Mouse (Mus musculus): Measurements from ENCODE around the gene Sypl. TPM values are rescaled to one million over a fixed set of nuclear protein-coding genes. Genes with fewer than 3 reads are reported as not detected.

Sypl gene
- polyA plus RNA-seq, 1 experiment from 2014 or later = 47.1 TPM

GRCm38 (mm10) chr12:32946376-32946775 lies 7.3 kb upstream of the Sypl start:
- Histone ChIP-seq H3K27ac (no peak overlapping the region), H3K9me3 (no peaks in the 10 kb centered on the region), H3K4me2 (no peak overlapping the region), H3K9ac (no peak overlapping the region), H3K4me3 (replicated peaks) (no peak overlapping the region), H3K4me1 (peaks cover 5% of the 10 kb centered on the region; the same call in 1 of the 2 replicates), H3K36me3 (replicated peaks) (no peaks in the 10 kb centered on the region), H3K27me3 (no peaks in the 10 kb centered on the region)
- ATAC-seq (ENCODE audit: low FRiP score) = no peak
- 75% methylated on average over 4 of the region's 4 CpGs for WGBS

GRCm38 (mm10) chr12:32952416-32952815 lies 1.3 kb upstream of the Sypl start:
- H3K27me3 ChIP-seq = no peaks in the 10 kb centered on the region
- H3K4me1 ChIP-seq = peaks cover 29% of the 10 kb centered on the region
- ATAC-seq (ENCODE audit: low FRiP score) = no peak
- no peak overlapping the region for H3K4me2 ChIP-seq
- H3K27ac ChIP-seq = no peak overlapping the region
- H3K4me3 ChIP-seq (replicated peaks) = no peak overlapping the region
- 33% methylated on average over 3 of the region's 3 CpGs for WGBS
- no peaks in the 10 kb centered on the region for H3K9me3 ChIP-seq
- no peak overlapping the region for H3K9ac ChIP-seq
- no peaks in the 10 kb centered on the region for H3K36me3 ChIP-seq (replicated peaks)

GRCm38 (mm10) chr12:32953066-32953465 lies 625 bp upstream of the Sypl start:
- peak overlapping the region; percentile 93 for H3K27ac ChIP-seq
- peak overlapping the region; percentile 62 for H3K4me3 ChIP-seq (replicated peaks)
- peaks cover 29% of the 10 kb centered on the region for H3K4me1 ChIP-seq
- H3K9ac ChIP-seq = peak overlapping the region; percentile 86
- H3K36me3 ChIP-seq (replicated peaks) = no peaks in the 10 kb centered on the region
- WGBS = 24% methylated on average over 6 of the region's 6 CpGs
- H3K4me2 ChIP-seq = peak overlapping the region; percentile 81
- no peaks in the 10 kb centered on the region for H3K9me3 ChIP-seq
- ATAC-seq (ENCODE audit: low FRiP score) = no peak
- no peaks in the 10 kb centered on the region for H3K27me3 ChIP-seq

DNA sequence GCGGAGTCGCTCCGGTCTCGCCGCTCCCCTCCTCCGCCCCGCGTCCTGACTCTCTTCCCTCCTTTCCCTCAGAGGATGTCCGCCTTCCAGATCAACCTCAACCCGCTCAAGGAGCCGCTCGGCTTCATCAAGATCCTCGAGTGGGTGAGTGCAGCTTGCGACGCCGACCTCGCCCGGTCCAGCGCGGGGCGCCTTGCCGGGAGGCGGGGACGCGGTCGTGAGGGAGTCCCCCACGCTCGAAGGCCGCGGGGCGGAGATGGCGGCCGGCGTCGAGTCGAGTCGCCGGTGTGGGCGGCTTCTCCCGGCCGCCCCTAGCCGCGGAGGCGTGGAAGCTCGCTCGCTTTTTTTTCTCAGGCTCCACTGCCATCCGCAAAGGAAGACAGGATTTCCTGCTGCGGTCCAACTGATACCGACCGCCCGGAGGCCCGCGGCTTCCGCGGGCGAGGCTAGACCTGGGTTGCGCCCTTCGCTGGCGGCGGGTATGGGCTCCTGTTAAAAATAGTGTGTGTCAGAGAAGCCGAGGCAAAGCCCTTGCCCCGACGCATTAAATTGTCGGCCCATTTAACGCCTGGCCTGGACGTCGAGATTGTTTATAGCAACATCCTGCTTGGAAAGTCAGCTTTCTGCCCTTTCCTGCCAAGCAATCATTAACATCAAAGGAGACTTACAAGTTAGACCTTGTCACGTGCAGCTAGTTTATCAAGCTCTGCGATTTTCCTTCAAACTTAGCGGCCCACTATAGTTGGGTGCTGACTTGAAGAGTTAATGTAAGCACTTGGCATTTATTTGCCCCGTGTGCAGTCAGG lies 728 bp downstream of the Sypl start:
- Histone ChIP-seq H3K4me2 (peak overlapping the region; percentile 81), H3K4me1 (peaks cover 29% of the 10 kb centered on the region), H3K4me3 (replicated peaks) (peak overlapping the region; percentile 62), H3K9ac (peak overlapping the region; percentile 86), H3K27me3 (no peaks in the 10 kb centered on the region), H3K9me3 (no peaks in the 10 kb centered on the region), H3K27ac (peak overlapping the region; percentile 93), H3K36me3 (replicated peaks) (no peaks in the 10 kb centered on the region)
- peak; percentile 80; the same call in 1 of the 2 replicates for ATAC-seq (ENCODE audit: low FRiP score)
- under 1% methylated on average over 71 of the region's 71 CpGs for WGBS

GRCm38 (mm10) chr12:32955037-32955436 lies 1.3 kb downstream of the Sypl start:
- H3K27ac ChIP-seq = no peak overlapping the region
- H3K9ac ChIP-seq = peak overlapping the region; percentile 86
- H3K9me3 ChIP-seq = no peaks in the 10 kb centered on the region
- no peak for ATAC-seq (ENCODE audit: low FRiP score)
- peaks cover 27% of the 10 kb centered on the region for H3K4me1 ChIP-seq
- H3K4me3 ChIP-seq (replicated peaks) = peak overlapping the region; percentile 62
- no peaks in the 10 kb centered on the region for H3K27me3 ChIP-seq
- H3K4me2 ChIP-seq = peak overlapping the region; percentile 81
- 6% methylated on average over 8 of the region's 8 CpGs for WGBS
- no peaks in the 10 kb centered on the region for H3K36me3 ChIP-seq (replicated peaks)

GRCm38 (mm10) chr12:32957211-32957610 lies 3.5 kb downstream of the Sypl start:
- H3K27me3 ChIP-seq = no peaks in the 10 kb centered on the region
- H3K36me3 ChIP-seq (replicated peaks) = no peaks in the 10 kb centered on the region
- 89% methylated on average over 2 of the region's 2 CpGs for WGBS
- H3K4me3 ChIP-seq (replicated peaks) = no peak overlapping the region
- H3K9me3 ChIP-seq = no peaks in the 10 kb centered on the region
- ATAC-seq (ENCODE audit: low FRiP score) = no peak
- H3K4me2 ChIP-seq = no peak overlapping the region
- H3K27ac ChIP-seq = no peak overlapping the region
- H3K9ac ChIP-seq = no peak overlapping the region
- H3K4me1 ChIP-seq = peaks cover 24% of the 10 kb centered on the region

DNA sequence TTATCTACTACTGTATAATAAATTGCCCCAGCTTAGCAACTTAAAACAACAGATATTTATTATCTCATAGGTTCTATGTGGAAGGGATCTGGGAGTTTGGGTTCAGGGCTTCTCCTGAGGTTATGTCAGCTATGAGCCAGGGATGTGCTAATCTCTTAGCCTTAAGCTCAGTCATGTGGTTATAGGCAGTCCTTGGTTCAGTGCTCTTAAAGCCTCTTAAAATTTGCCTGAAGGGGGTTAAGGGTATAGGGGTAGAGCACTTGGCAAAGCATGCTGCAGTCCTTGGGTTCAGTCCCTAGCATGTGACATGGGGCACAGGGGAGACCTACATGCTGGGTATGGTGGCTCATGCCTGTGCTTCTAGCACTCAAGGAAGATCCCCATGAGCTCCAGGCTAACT lies 8.4 kb downstream of the Sypl start:
- no peak overlapping the region for H3K4me3 ChIP-seq (replicated peaks)
- no peak overlapping the region for H3K4me2 ChIP-seq
- no peaks in the 10 kb centered on the region for H3K9me3 ChIP-seq
- peaks cover 4% of the 10 kb centered on the region; the same call in 1 of the 2 replicates for H3K36me3 ChIP-seq (replicated peaks)
- H3K27me3 ChIP-seq = no peaks in the 10 kb centered on the region
- H3K9ac ChIP-seq = no peak overlapping the region
- no peak for ATAC-seq (ENCODE audit: low FRiP score)
- H3K4me1 ChIP-seq = no peaks in the 10 kb centered on the region
- H3K27ac ChIP-seq = no peak overlapping the region

DNA sequence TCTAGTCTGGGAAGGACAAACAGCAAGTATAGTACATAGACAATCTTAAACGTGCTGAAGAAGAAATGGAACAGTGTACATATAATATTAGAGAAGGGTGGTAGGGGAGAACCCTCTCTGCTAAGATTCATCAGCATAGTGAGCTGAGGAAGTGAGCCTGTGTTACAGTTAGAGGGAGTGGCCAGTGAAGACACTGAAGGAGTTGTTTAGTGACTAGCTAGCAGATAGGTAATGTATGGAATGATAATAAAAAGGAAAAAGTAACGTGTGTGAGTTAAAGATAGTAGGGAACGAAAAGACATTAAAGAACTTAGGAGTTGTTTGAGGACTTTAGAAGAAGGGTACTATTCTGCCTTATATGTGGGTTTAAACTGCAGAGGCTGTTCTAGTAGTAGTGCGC lies 10.2 kb downstream of the Sypl start:
- Histone ChIP-seq H3K27ac (no peak overlapping the region), H3K4me1 (no peaks in the 10 kb centered on the region), H3K4me2 (no peak overlapping the region), H3K27me3 (no peaks in the 10 kb centered on the region), H3K9ac (no peak overlapping the region), H3K36me3 (replicated peaks) (peaks cover 10% of the 10 kb centered on the region), H3K4me3 (replicated peaks) (no peak overlapping the region), H3K9me3 (no peaks in the 10 kb centered on the region)
- WGBS = 90% methylated on average over 4 of the region's 4 CpGs
- ATAC-seq (ENCODE audit: low FRiP score) = no peak

- 90% methylated on average over 1 of the region's 1 CpGs for WGBS
- no peak overlapping the region for H3K4me2 ChIP-seq
These were observed 18.6 kb downstream of the Sypl start for GRCm38 (mm10) chr12:32972287-32972686.

DNA sequence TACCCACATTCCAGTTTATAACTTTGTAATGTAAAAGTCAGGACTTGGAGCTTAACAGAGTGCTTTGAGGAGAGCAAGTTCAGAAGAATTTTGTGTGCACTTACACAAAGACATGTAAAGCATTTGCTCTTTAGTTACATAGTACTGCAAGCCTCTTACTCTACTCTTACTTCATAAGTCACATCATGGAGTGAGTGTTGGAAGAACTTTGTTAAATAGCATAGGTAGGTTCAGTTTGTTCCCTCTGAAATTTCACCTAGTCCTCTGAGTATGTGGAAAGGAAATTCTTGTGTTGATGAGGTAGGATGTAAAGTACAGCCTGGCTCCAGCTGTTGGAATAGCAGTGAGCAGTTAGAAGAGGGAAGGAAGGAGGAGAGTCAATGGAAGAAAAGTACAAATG lies 21.2 kb downstream of the Sypl start:
- Histone ChIP-seq H3K27ac (no peak overlapping the region), H3K27me3 (no peaks in the 10 kb centered on the region), H3K4me2 (no peak overlapping the region), H3K36me3 (replicated peaks) (peaks cover 3% of the 10 kb centered on the region; the same call in 1 of the 2 replicates), H3K4me3 (replicated peaks) (no peak overlapping the region), H3K4me1 (no peaks in the 10 kb centered on the region), H3K9me3 (no peaks in the 10 kb centered on the region), H3K9ac (no peak overlapping the region)
- no peak for ATAC-seq (ENCODE audit: low FRiP score)

More at GRCm38 (mm10) chr12:32972287-32972686, 18.6 kb downstream of the Sypl start:
- Histone ChIP-seq H3K9me3 (no peaks in the 10 kb centered on the region), H3K36me3 (replicated peaks) (peaks cover 14% of the 10 kb centered on the region), H3K4me1 (no peaks in the 10 kb centered on the region), H3K9ac (no peak overlapping the region), H3K27ac (no peak overlapping the region), H3K4me3 (replicated peaks) (no peak overlapping the region), H3K27me3 (no peaks in the 10 kb centered on the region)
- ATAC-seq (ENCODE audit: low FRiP score) = no peak

DNA sequence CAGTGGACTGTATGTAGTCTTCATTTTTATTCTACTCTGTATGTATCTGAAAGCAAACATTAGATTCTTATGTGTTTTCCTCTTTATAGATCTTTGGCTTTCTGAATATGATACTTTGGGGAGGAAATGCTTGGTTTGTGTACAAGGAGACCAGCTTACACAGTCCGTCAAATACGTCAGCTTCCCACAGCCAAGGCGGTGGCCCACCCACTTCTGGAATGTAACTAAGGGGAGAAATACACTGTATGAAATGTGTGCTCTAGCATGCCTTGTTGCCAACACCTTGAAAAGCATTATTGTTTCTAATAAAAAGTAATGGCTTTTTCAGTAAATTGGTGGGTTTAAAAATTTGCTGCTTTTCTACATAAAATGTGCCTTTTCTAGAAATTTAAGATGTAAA lies 21.8 kb downstream of the Sypl start:
- Histone ChIP-seq H3K4me1 (no peaks in the 10 kb centered on the region), H3K27ac (no peak overlapping the region), H3K27me3 (no peaks in the 10 kb centered on the region), H3K9me3 (no peaks in the 10 kb centered on the region), H3K9ac (no peak overlapping the region), H3K4me2 (no peak overlapping the region), H3K4me3 (replicated peaks) (no peak overlapping the region), H3K36me3 (replicated peaks) (no peaks in the 10 kb centered on the region)
- ATAC-seq (ENCODE audit: low FRiP score) = no peak
- WGBS = 91% methylated on average over 3 of the region's 3 CpGs

- 100% methylated on average over 1 of the region's 1 CpGs for WGBS
- H3K4me2 ChIP-seq = no peak overlapping the region
- H3K27ac ChIP-seq = no peak overlapping the region
- H3K9ac ChIP-seq = no peak overlapping the region
- no peaks in the 10 kb centered on the region for H3K4me1 ChIP-seq
- no peaks in the 10 kb centered on the region for H3K36me3 ChIP-seq (replicated peaks)
- H3K27me3 ChIP-seq = no peaks in the 10 kb centered on the region
- H3K9me3 ChIP-seq = no peaks in the 10 kb centered on the region
- ATAC-seq (ENCODE audit: low FRiP score) = no peak
- no peak overlapping the region for H3K4me3 ChIP-seq (replicated peaks)
These were observed 28.9 kb downstream of the Sypl start for GRCm38 (mm10) chr12:32982631-32983030.

- H3K27ac ChIP-seq = no peak overlapping the region
- ATAC-seq (ENCODE audit: low FRiP score) = no peak
- 96% methylated on average over 1 of the region's 1 CpGs for WGBS
These were observed 29.4 kb downstream of the Sypl start for GRCm38 (mm10) chr12:32983081-32983480.

More at GRCm38 (mm10) chr12:32983081-32983480, 29.4 kb downstream of the Sypl start:
- Histone ChIP-seq H3K4me2 (no peak overlapping the region), H3K27me3 (no peaks in the 10 kb centered on the region), H3K9me3 (no peaks in the 10 kb centered on the region), H3K4me1 (no peaks in the 10 kb centered on the region), H3K4me3 (replicated peaks) (no peak overlapping the region), H3K36me3 (replicated peaks) (no peaks in the 10 kb centered on the region), H3K9ac (no peak overlapping the region)

Measured in forebrain, embryonic 12.5 days (tissue).